Mouse (Mus musculus) stomach, embryonic 16.5 days (tissue): Measurements from ENCODE around the gene Abhd16a. TPM values are rescaled to one million over a fixed set of nuclear protein-coding genes. Genes with fewer than 3 reads are reported as not detected.

Experiments used
- ATAC-seq: fragments of 200-750 bp; cut with Nextera tagmentation; 2 replicates; pipeline ENCODE4 v1.8.0; 2017; ENCODE audit warnings: moderate number of reproducible peaks, moderate TSS enrichment; ENCODE audit not compliant: insufficient read depth, low FRiP score
- H3K27ac ChIP-seq: fragments of 300-500 bp; sonication (generic); 2 replicates; pipeline ENCODE4 v1.5.1; 2014; ENCODE audit warnings: low read length
- H3K27me3 ChIP-seq: fragments of 300-500 bp; sonication (generic); 2 replicates; pipeline ENCODE4 v1.6.1; 2014; ENCODE audit warnings: low read length, control low read depth, mixed read lengths; ENCODE audit not compliant: control insufficient read depth, insufficient read depth
- H3K36me3 ChIP-seq: fragments of 300-500 bp; sonication (generic); 2 replicates; pipeline ENCODE4 v1.6.1; 2014; ENCODE audit warnings: low read length; ENCODE audit not compliant: control insufficient read depth, insufficient read depth
- H3K4me1 ChIP-seq: fragments of 300-500 bp; sonication (generic); 2 replicates; pipeline ENCODE4 v1.6.1; 2014; ENCODE audit warnings: low read length, control low read depth, mixed read lengths; ENCODE audit not compliant: control insufficient read depth, insufficient read depth
- H3K4me2 ChIP-seq: fragments of 300-500 bp; sonication (generic); 2 replicates; pipeline ENCODE4 v1.6.1; 2014; ENCODE audit warnings: low read depth, low read length, mixed read lengths
- H3K4me3 ChIP-seq: fragments of 300-500 bp; sonication (generic); replicated peaks from 2 replicates; pipeline ENCODE4 v1.5.1; 2014; ENCODE audit warnings: mild to moderate bottlenecking, low read length
- H3K9ac ChIP-seq: fragments of 300-500 bp; sonication (generic); 2 replicates; pipeline ENCODE4 v1.6.1; 2014; ENCODE audit warnings: low read length
- H3K9me3 ChIP-seq: fragments of 300-500 bp; sonication (generic); replicated peaks from 2 replicates; pipeline ENCODE4 v1.6.1; 2016; ENCODE audit warnings: low read length, control low read depth; ENCODE audit not compliant: control insufficient read depth
- WGBS: fragments of 180-500 bp; shearing (Covaris S2); extraction: QIAGEN DNeasy Blood & Tissue Kit; methylation state at CpG from one replicate; pipeline ENCODE4 v1.1.7; 2014; 5-methylcytosine and 5-hydroxymethylcytosine counted together
- polyA plus RNA-seq: library from polyadenylated mRNA; unstranded; fragments of >200 nt; fragmentation: Nextera tagmentation; extraction: Ambion mirVana; gene quantifications from 2 replicates; pipeline ENCODE4 v1.2.1, GENCODE M21; 2015

Gene Abhd16a
- polyA plus RNA-seq, 1 experiment from 2014 or later = 95.8 TPM

DNA sequence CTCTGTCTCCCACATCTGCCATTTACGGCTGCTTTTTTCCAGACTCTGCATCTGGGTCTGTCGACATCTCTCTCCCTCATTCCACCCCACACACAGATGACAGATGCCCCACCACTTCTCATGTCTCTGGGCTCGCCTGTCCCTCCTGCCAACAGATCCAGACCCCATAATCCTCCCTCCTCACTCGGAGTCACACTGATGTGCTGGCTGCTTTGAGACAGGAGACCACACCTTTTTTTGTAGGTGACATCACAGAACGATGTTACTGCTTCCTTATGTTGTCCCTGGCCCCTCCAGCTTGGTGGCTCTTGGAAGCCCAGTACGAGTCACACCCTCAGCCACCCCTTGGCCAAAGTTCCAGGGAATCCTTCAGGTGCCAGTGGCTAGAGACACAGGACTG is 8.8 kb upstream of the Abhd16a start:
- Histone ChIP-seq H3K9ac (0 out of 2 replicates have a peak overlapping the region, but pooled peaks have one; percentile 27), H3K27ac (no peak overlapping the region)

DNA sequence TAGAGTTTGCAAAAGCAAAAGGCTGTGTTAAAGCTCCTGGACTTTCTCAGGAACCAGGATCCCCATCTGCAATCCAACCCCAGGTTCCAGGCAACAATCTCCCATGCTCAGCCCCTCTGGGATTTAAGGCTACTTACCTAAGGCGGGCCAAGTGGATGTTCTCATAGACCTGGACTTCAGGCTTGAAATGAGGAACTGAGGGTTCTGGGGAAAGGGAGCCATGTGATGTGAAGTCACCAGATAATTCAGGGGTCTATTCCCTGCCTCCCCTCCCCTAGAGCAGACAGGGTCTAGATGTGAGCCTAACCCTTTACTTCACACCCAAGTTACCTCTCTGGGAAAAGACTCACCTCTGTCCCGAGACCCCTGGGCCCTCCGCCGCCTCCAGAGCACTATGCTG is 8.4 kb upstream of the Abhd16a start:
- H3K4me1 ChIP-seq = peaks cover 10% of the 10 kb centered on the region
- no peak overlapping the region for H3K4me2 ChIP-seq
- no peak overlapping the region for H3K9ac ChIP-seq
- H3K36me3 ChIP-seq = no peaks in the 10 kb centered on the region
- no peak for ATAC-seq
- H3K9me3 ChIP-seq = no peaks in the 10 kb centered on the region
- H3K27ac ChIP-seq = no peak overlapping the region
- no peaks in the 10 kb centered on the region for H3K27me3 ChIP-seq
- 79% methylated on average over 4 of the region's 4 CpGs for WGBS
- no peak overlapping the region for H3K4me3 ChIP-seq

More for the DNA sequence above, 8.8 kb upstream of the Abhd16a start:
- no peaks in the 10 kb centered on the region for H3K27me3 ChIP-seq
- ATAC-seq = no peak
- peaks cover 10% of the 10 kb centered on the region for H3K4me1 ChIP-seq
- no peaks in the 10 kb centered on the region for H3K36me3 ChIP-seq
- no peak overlapping the region for H3K4me3 ChIP-seq
- no peaks in the 10 kb centered on the region for H3K9me3 ChIP-seq
- WGBS = 49% methylated on average over 6 of the region's 6 CpGs
- H3K4me2 ChIP-seq = no peak overlapping the region

- Histone ChIP-seq H3K4me2 (no peak overlapping the region), H3K27ac (no peak overlapping the region), H3K4me1 (peaks cover 6% of the 10 kb centered on the region), H3K36me3 (no peaks in the 10 kb centered on the region), H3K27me3 (no peaks in the 10 kb centered on the region), H3K4me3 (no peak overlapping the region), H3K9ac (no peak overlapping the region), H3K9me3 (no peaks in the 10 kb centered on the region)
- WGBS = 87% methylated on average over 16 of the region's 16 CpGs
- no peak for ATAC-seq
These were observed 6.1 kb upstream of the Abhd16a start for GRCm38 (mm10) chr17:35082841-35083576.

- H3K36me3 ChIP-seq = no peaks in the 10 kb centered on the region
- no peaks in the 10 kb centered on the region for H3K9me3 ChIP-seq
- no peak overlapping the region for H3K4me3 ChIP-seq
- H3K27me3 ChIP-seq = no peaks in the 10 kb centered on the region
- H3K27ac ChIP-seq = no peak overlapping the region
- H3K4me1 ChIP-seq = peaks cover 6% of the 10 kb centered on the region
- ATAC-seq = no peak
- 68% methylated on average over 3 of the region's 3 CpGs for WGBS
- H3K9ac ChIP-seq = no peak overlapping the region
- no peak overlapping the region for H3K4me2 ChIP-seq
These were observed 5.0 kb upstream of the Abhd16a start for GRCm38 (mm10) chr17:35083929-35084497.

DNA sequence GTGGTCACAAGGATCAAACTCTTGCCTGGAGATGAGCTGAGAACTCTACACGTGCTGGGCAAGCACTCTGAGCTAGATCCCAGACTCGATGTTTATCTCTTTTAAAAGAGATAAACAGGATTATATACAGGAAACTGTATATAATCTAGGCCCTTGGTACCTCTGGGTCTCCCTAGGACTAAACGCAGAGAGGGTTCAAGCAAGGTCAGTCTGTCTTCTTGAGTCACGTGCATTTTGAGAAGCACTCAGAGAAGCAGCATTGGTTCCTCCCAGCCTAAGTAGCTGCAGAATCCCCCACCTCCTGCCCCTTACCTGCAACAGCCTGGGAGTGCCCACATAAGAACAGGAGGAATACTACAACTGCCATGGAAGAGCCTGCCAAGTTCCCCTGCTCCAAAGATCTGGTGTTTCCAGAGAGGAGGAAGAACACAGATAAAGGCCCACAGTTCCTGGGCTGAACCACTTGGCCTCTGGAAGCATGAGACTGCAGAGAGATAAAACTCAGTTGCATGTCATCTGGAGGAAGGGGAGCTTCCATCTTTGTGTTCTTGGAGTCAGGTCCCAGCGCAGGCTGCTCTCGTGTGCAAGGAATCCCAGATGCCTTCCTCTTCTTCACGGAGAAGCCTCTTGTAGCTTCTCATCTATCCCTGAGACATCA is 3.7 kb upstream of the Abhd16a start, which contains the start of gene Ly6g6f:
Ly6g6f (minus strand) TSS at position 403 of the 658 bp plus-strand sequence.
- 62% methylated on average over 7 of the region's 7 CpGs for WGBS
- Histone ChIP-seq H3K4me2 (no peak within 1 kb of the TSS), H3K27me3 (no peaks in the 10 kb centered on the region), H3K9ac (no peak within 1 kb of the TSS), H3K4me3 (no peak within 1 kb of the TSS), H3K9me3 (no peaks in the 10 kb centered on the region), H3K4me1 (peaks cover 4% of the 10 kb centered on the region), H3K27ac (no peak within 1 kb of the TSS), H3K36me3 (no peaks in the 10 kb centered on the region)
- ATAC-seq = no peak

- H3K27ac ChIP-seq = no peak overlapping the region
- ATAC-seq = no peak
- 59% methylated on average over 2 of the region's 2 CpGs for WGBS
These were observed 912 bp upstream of the Abhd16a start for GRCm38 (mm10) chr17:35088151-35088550.

DNA sequence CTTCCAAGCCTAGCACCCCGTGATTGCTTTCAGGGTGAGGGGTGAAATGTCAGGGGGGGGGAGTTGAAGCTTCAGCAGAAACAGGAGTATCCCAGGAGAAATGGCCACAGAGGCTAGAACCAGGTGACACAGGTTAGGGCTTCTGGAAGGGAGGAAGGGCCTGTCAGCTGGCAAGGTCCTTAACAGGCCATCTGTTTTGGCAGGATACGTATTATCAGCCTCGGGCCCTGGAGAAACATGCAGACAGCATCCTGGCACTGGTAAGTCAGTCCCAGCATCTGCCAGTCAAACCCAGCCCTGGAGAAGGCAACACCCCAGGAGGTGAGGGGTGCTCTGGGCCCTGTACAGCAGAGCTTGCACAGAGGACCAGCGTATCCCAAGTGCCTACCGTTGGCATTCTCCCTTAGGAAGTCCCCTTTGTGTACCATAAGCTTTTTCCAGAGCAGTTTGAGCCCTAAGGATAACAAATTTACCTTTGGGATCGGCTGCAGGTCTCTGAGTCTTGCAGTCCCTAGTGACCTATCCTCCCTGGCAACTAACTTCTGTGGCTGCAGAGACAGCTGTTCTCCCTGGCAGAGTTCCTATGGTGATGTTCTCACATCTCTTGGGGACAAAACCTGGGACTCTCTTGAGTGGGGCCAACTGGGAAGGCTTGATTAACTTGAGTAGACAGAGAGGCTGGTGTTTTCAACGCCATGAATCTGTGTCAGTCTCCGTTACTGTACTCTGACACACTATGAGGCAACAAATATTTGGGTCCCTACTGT is 1.3 kb downstream of the Abhd16a start:
- ATAC-seq = no peak
- peak overlapping the region; percentile 97; the same call in 1 of the 2 replicates for H3K27ac ChIP-seq
- peak overlapping the region; percentile 75 for H3K4me2 ChIP-seq
- H3K36me3 ChIP-seq = peaks cover 12% of the 10 kb centered on the region; the same call in 1 of the 2 replicates
- WGBS = 59% methylated on average over 8 of the region's 8 CpGs
- no peaks in the 10 kb centered on the region for H3K9me3 ChIP-seq
- peak overlapping the region; percentile 93 for H3K9ac ChIP-seq
- H3K27me3 ChIP-seq = no peaks in the 10 kb centered on the region
- peak overlapping the region; percentile 67 for H3K4me3 ChIP-seq
- peaks cover 4% of the 10 kb centered on the region for H3K4me1 ChIP-seq

More at GRCm38 (mm10) chr17:35088151-35088550, 912 bp upstream of the Abhd16a start:
- no peak overlapping the region for H3K4me3 ChIP-seq
- H3K9ac ChIP-seq = no peak overlapping the region
- H3K36me3 ChIP-seq = peaks cover 12% of the 10 kb centered on the region; the same call in 1 of the 2 replicates
- peaks cover 4% of the 10 kb centered on the region for H3K4me1 ChIP-seq
- H3K4me2 ChIP-seq = no peak overlapping the region
- H3K27me3 ChIP-seq = no peaks in the 10 kb centered on the region
- H3K9me3 ChIP-seq = no peaks in the 10 kb centered on the region

- Histone ChIP-seq H3K27ac (no peak overlapping the region), H3K4me1 (peaks cover 4% of the 10 kb centered on the region), H3K27me3 (no peaks in the 10 kb centered on the region), H3K4me2 (no peak overlapping the region), H3K9me3 (no peaks in the 10 kb centered on the region), H3K4me3 (no peak overlapping the region), H3K9ac (no peak overlapping the region), H3K36me3 (peaks cover 19% of the 10 kb centered on the region; the same call in 1 of the 2 replicates)
- WGBS = 90% methylated on average over 14 of the region's 14 CpGs
- ATAC-seq = no peak
These were observed 3.5 kb downstream of the Abhd16a start for GRCm38 (mm10) chr17:35092403-35093198.
